Mouse (Mus musculus) heart, embryonic 16.5 days (tissue): ENCODE data around the gene Rab44. TPM values are rescaled to one million over a fixed set of nuclear protein-coding genes. Genes with fewer than 3 reads are reported as not detected.
A peak's percentile ranks its signal among the peaks of the same experiment; 100 is the strongest.

Experiments used
- ATAC-seq: fragments of 200-750 bp; cut with Nextera tagmentation; replicated peaks from 2 replicates; pipeline ENCODE4 v1.8.0; 2017; ENCODE audit warnings: moderate number of reproducible peaks; ENCODE audit not compliant: insufficient read depth, low FRiP score; ENCODE audit errors: extremely low read depth
- H3K27ac ChIP-seq: fragments of 300-500 bp; sonication (generic); 2 replicates; pipeline ENCODE4 v1.5.1; 2014; ENCODE audit warnings: mild to moderate bottlenecking, low read length, control low read depth, moderate library complexity
- H3K27me3 ChIP-seq: fragments of 300-500 bp; sonication (generic); 2 replicates; pipeline ENCODE4 v1.6.1; 2014; ENCODE audit warnings: low read length, mixed read lengths; ENCODE audit not compliant: control insufficient read depth, insufficient read depth
- H3K36me3 ChIP-seq: fragments of 300-500 bp; sonication (generic); 2 replicates; pipeline ENCODE4 v1.6.1; 2014; ENCODE audit not compliant: control insufficient read depth, insufficient read depth
- H3K4me1 ChIP-seq: fragments of 300-500 bp; sonication (generic); 2 replicates; pipeline ENCODE4 v1.6.1; 2014; ENCODE audit warnings: low read length, mixed read lengths; ENCODE audit not compliant: control insufficient read depth, insufficient read depth
- H3K4me2 ChIP-seq: fragments of 300-500 bp; sonication (generic); 2 replicates; pipeline ENCODE4 v1.6.1; 2014; ENCODE audit warnings: low read depth, mild to moderate bottlenecking, control low read depth, low read length
- H3K4me3 ChIP-seq: fragments of 300-500 bp; sonication (generic); 2 replicates; pipeline ENCODE4 v1.5.1; 2014; ENCODE audit warnings: mild to moderate bottlenecking, control low read depth, low read length
- H3K9ac ChIP-seq: fragments of 300-500 bp; sonication (generic); 2 replicates; pipeline ENCODE4 v1.6.1; 2014; ENCODE audit warnings: low read length, control low read depth
- H3K9me3 ChIP-seq: fragments of 300-500 bp; sonication (generic); replicated peaks from 2 replicates; pipeline ENCODE4 v1.6.1; 2016; ENCODE audit warnings: low read length; ENCODE audit not compliant: control insufficient read depth
- WGBS: fragments of 180-500 bp; shearing (Covaris S2); extraction: QIAGEN DNeasy Blood & Tissue Kit; methylation state at CpG from one replicate; pipeline ENCODE4 v1.1.7; 2014; 5-methylcytosine and 5-hydroxymethylcytosine counted together
- polyA plus RNA-seq: library from polyadenylated mRNA; unstranded; fragments of >200 nt; fragmentation: Nextera tagmentation; extraction: Ambion mirVana; gene quantifications from 2 replicates; pipeline ENCODE4 v1.2.1, GENCODE M21; 2015

Rab44 gene
- polyA plus RNA-seq, 1 experiment from 2014 or later: 4.4 TPM

GRCm38 (mm10) chr17:29175693-29176092 is 61.7 kb downstream of the Rab44 start:
- H3K36me3 ChIP-seq: no peaks in the 10 kb centered on the region
- H3K9ac ChIP-seq: no peak overlapping the region
- H3K4me3 ChIP-seq: no peak overlapping the region
- no peaks in the 10 kb centered on the region for H3K27me3 ChIP-seq
- no peak for ATAC-seq
- no peak overlapping the region for H3K27ac ChIP-seq
- H3K4me1 ChIP-seq: peaks cover 8% of the 10 kb centered on the region
- no peaks in the 10 kb centered on the region for H3K9me3 ChIP-seq
- 39% methylated on average over 3 of the region's 3 CpGs for WGBS
- no peak overlapping the region for H3K4me2 ChIP-seq

- H3K9me3 ChIP-seq: no peaks in the 10 kb centered on the region
- 17% methylated on average over 9 of the region's 9 CpGs for WGBS
- H3K36me3 ChIP-seq: no peaks in the 10 kb centered on the region
- 0 out of 2 replicates have a peak overlapping the region, but pooled peaks have one; percentile 13 for H3K4me2 ChIP-seq
- H3K27me3 ChIP-seq: no peaks in the 10 kb centered on the region
- no peak overlapping the region for H3K9ac ChIP-seq
- no peak; the same call in 1 of the 2 replicates for ATAC-seq
- no peak overlapping the region for H3K27ac ChIP-seq
- H3K4me1 ChIP-seq: peaks cover 8% of the 10 kb centered on the region
- no peak overlapping the region for H3K4me3 ChIP-seq
Measured at GRCm38 (mm10) chr17:29176391-29177267, 62.7 kb downstream of the Rab44 start.

- Histone ChIP-seq H3K27me3 (no peaks in the 10 kb centered on the region), H3K9me3 (no peaks in the 10 kb centered on the region), H3K27ac (no peak overlapping the region), H3K36me3 (no peaks in the 10 kb centered on the region), H3K9ac (no peak overlapping the region), H3K4me3 (no peak overlapping the region), H3K4me1 (peaks cover 8% of the 10 kb centered on the region), H3K4me2 (no peak overlapping the region)
- 73% methylated on average over 9 of the region's 9 CpGs for WGBS
- ATAC-seq: no peak
Measured at GRCm38 (mm10) chr17:29178503-29179059, 64.6 kb downstream of the Rab44 start.

GRCm38 (mm10) chr17:29179917-29180316 is 66.0 kb downstream of the Rab44 start:
- Histone ChIP-seq H3K27ac (no peak overlapping the region), H3K4me3 (no peak overlapping the region), H3K4me1 (peaks cover 8% of the 10 kb centered on the region), H3K36me3 (no peaks in the 10 kb centered on the region), H3K9me3 (no peaks in the 10 kb centered on the region), H3K27me3 (no peaks in the 10 kb centered on the region), H3K4me2 (no peak overlapping the region), H3K9ac (no peak overlapping the region)
- no peak for ATAC-seq
- 91% methylated on average over 6 of the region's 6 CpGs for WGBS

GRCm38 (mm10) chr17:29180406-29181127 is 66.6 kb downstream of the Rab44 start:
- no peak overlapping the region for H3K9ac ChIP-seq
- no peak overlapping the region for H3K4me3 ChIP-seq
- 54% methylated on average over 4 of the region's 4 CpGs for WGBS
- no peak for ATAC-seq
- H3K4me2 ChIP-seq: no peak overlapping the region
- no peaks in the 10 kb centered on the region for H3K27me3 ChIP-seq
- H3K36me3 ChIP-seq: no peaks in the 10 kb centered on the region
- peaks cover 10% of the 10 kb centered on the region for H3K4me1 ChIP-seq
- H3K9me3 ChIP-seq: no peaks in the 10 kb centered on the region
- H3K27ac ChIP-seq: no peak overlapping the region

GRCm38 (mm10) chr17:29181751-29182150 is 67.8 kb downstream of the Rab44 start:
- Histone ChIP-seq H3K9ac (no peak overlapping the region), H3K27me3 (no peaks in the 10 kb centered on the region), H3K4me1 (peaks cover 2% of the 10 kb centered on the region), H3K9me3 (no peaks in the 10 kb centered on the region), H3K27ac (no peak overlapping the region), H3K4me2 (no peak overlapping the region), H3K36me3 (no peaks in the 10 kb centered on the region), H3K4me3 (no peak overlapping the region)
- 75% methylated on average over 5 of the region's 5 CpGs for WGBS
- no peak for ATAC-seq

- Histone ChIP-seq H3K9me3 (no peaks in the 10 kb centered on the region), H3K4me3 (no peak overlapping the region), H3K4me1 (peaks cover 2% of the 10 kb centered on the region; the same call in 1 of the 2 replicates), H3K9ac (no peak overlapping the region), H3K36me3 (no peaks in the 10 kb centered on the region), H3K4me2 (no peak overlapping the region), H3K27me3 (no peaks in the 10 kb centered on the region; the same call in 1 of the 2 replicates), H3K27ac (no peak overlapping the region)
- 62% methylated on average over 11 of the region's 11 CpGs for WGBS
- ATAC-seq: no peak
Measured at GRCm38 (mm10) chr17:29183162-29183561, 69.2 kb downstream of the Rab44 start.

GRCm38 (mm10) chr17:29185376-29186046 is 71.6 kb downstream of the Rab44 start:
- Histone ChIP-seq H3K36me3 (no peaks in the 10 kb centered on the region), H3K27me3 (no peaks in the 10 kb centered on the region; the same call in 1 of the 2 replicates), H3K4me1 (peaks cover 2% of the 10 kb centered on the region; the same call in 1 of the 2 replicates), H3K4me2 (no peak overlapping the region), H3K9me3 (no peaks in the 10 kb centered on the region), H3K4me3 (no peak overlapping the region), H3K9ac (no peak overlapping the region), H3K27ac (no peak overlapping the region)
- WGBS: 56% methylated on average over 7 of the region's 7 CpGs
- ATAC-seq: no peak
